Mouse (Mus musculus): ENCODE results near the gene Tppp. TPM values are rescaled to one million over a fixed set of nuclear protein-coding genes. Genes with fewer than 3 reads are reported as not detected.
"Not testable (repeated sequence)": the region's sequence is repeated elsewhere in the genome, so short reads cannot be mapped to it uniquely, and the experiment has no call there.

The Tppp gene
- total RNA-seq, 2 experiments from 2014 or later: 325 to 339 TPM

DNA sequence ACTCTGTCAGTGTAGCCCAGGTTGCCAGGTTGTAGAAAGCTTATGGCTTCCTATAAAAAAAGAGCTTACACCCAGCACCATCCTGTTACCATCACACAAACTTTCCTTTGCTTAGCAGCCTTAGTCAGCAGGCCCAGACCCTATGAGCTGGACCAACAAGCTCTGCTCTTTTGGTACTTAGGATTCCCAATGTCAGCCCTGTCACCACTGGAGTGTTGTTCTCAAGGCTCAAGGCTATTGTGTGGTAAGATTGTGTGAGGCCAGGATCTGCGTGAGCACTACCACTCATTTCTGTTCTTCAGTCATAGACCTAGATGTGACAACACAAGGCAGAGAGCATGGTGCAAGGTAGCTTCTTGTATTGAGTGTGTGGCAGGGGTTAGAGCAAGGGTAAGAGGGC, 57.4 kb downstream of the Tppp start:
- Histone ChIP-seq H3K4me3 (no peak overlapping the region), H3K27ac (no peak overlapping the region)
- DNase-seq (ENCODE audit: extremely low spot score in 1 of 2, low spot score in 2 of 2): no peak
- intact Hi-C loops (cut with DNase I): no loop called here
- TF ChIP-seq CTCF (IDR thresholded peaks at IDR 0.05): no peak

DNA sequence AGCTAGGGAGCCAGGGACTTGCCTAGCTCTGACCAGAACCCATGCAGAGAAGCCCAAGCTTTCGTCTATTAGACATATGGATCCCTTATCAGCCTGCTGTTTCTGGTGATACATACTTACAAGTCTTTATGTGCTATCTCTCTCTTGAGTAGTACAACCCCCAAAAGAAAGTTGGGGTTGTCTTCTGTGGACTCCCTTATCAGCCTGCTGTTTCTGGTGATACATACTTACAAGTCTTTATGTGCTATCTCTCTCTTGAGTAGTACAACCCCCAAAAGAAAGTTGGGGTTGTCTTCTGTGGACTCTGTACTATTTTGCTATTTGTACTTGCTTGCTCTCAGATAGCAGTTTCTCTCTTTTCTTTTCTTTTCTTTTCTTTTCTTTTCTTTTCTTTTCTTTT, 62.0 kb downstream of the Tppp start:
- intact Hi-C loops (cut with DNase I); DNase-seq (ENCODE audit: extremely low spot score in 1 of 2, low spot score in 2 of 2); H3K27ac ChIP-seq; H3K4me3 ChIP-seq: not testable (repeated sequence)

DNA sequence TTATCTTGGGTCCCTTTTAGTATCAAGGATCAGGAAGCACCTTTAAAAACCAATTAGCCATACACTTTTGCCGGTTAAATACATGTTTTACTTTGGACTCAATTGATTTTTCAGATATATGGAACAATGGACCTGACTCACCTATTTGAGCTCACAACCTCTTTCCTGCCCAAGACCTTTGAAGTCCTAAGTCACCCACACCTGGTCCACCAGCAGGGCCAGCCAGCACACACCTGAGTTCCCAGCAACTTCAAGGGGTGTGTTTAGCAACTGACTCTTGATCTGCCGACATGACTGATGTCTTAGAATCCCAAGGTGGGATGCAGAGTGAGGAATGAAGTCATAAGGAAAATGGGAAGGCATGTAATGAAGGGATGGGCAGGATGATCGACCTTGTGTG, 62.5 kb downstream of the Tppp start:
- no peak for DNase-seq (ENCODE audit: extremely low spot score in 1 of 2, low spot score in 2 of 2)
- no peak for TF ChIP-seq CTCF (IDR thresholded peaks at IDR 0.05)
- intact Hi-C loops (cut with DNase I): no loop called here
- Histone ChIP-seq H3K4me3 (no peak overlapping the region), H3K27ac (no peak overlapping the region)

DNA sequence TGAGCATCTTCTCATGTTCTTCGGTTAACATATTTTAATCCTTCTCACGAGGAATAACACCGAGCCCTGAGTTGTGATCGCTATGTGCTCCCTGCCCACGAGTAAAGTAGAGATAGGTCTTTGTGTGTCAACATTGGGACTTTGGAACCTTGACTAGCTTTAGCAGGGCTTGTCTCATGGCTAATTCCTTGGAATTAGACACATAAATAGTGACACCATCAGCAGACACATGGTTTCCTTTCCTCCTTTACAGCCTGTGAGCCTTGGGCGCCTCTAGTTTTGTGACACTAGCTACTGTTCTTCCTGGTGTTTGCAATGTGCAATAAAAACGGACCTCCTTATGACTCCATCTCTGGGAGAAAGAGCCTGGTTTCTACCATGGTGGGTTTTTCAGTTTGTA, 64.2 kb downstream of the Tppp start:
- intact Hi-C loops (cut with DNase I): no loop called here
- no peak for DNase-seq (ENCODE audit: extremely low spot score in 1 of 2, low spot score in 2 of 2)
- Histone ChIP-seq H3K27ac (no peak overlapping the region), H3K4me3 (no peak overlapping the region)
- no peak for TF ChIP-seq CTCF (IDR thresholded peaks at IDR 0.05)

Other genes starting within 250 kb of the Tppp start
- 1 to 10 TPM; 3.3 TPM for gene Nkd2, start 161.8 kb upstream of the Tppp start, total RNA-seq (2021)
- 1 to 10 TPM in 1 of 2 experiments, under 1 TPM in 1; 0.38 to 1.1 TPM for gene Trip13, start 71.6 kb upstream of the Tppp start, total RNA-seq (2021)
- 10 to 100 TPM; 84.2 to 88.7 TPM for gene Brd9, start 71.6 kb upstream of the Tppp start, total RNA-seq (2021)
- gene Zdhhc11, start 45.6 kb upstream of the Tppp start, total RNA-seq (2021): not detected
- gene Cep72, start 52.9 kb downstream of the Tppp start, total RNA-seq (2021): 1 to 10 TPM in 1 of 2 experiments, under 1 TPM in 1; 0.63 to 1.2 TPM
- gene Slc9a3, start 112.0 kb downstream of the Tppp start, total RNA-seq (2021): 1 to 10 TPM; 1.3 to 2.2 TPM
- 10 to 100 TPM; 67.1 to 69.6 TPM for gene Exoc3, start 199.3 kb downstream of the Tppp start, total RNA-seq (2021)

Measured in left cerebral cortex, adult 2 months (tissue).